Mouse (Mus musculus) CH12.LX (cell line): ENCODE measurements around the gene Nup133.

ENCODE experiments used
- CHD1 ChIP-seq: IDR thresholded peaks from 2 replicates; pipeline ENCODE4 v1.6.1; 2012; ENCODE audit warnings: low read depth, low read length, improper control_type of control experiment, inconsistent platforms
- CTCF ChIP-seq, 2 experiments: IDR thresholded peaks in 1 of 2; conservative IDR thresholded peaks in 1 of 2; 2 replicates each; pipeline ENCODE4 v1.5.1; 2011 to 2012; ENCODE audit warnings: low read depth in 2 of 2, low read length in 2 of 2, improper control_type of control experiment in 1 of 2, inconsistent platforms in 1 of 2, mild to moderate bottlenecking in 1 of 2, moderate library complexity in 1 of 2
- ELF1 ChIP-seq: IDR thresholded peaks from 2 replicates; pipeline ENCODE4 v1.6.1; 2014; ENCODE audit warnings: low read depth, mild to moderate bottlenecking, inconsistent platforms, low read length, improper control_type of control experiment
- IRF4 ChIP-seq: IDR thresholded peaks from 2 replicates; pipeline ENCODE4 v1.6.1; 2014; ENCODE audit warnings: low read depth, mild to moderate bottlenecking, inconsistent platforms, low read length, improper control_type of control experiment
- MAX ChIP-seq: IDR thresholded peaks from 2 replicates; pipeline ENCODE4 v1.6.1; 2011; ENCODE audit warnings: low read length, improper control_type of control experiment
- POLR2A ChIP-seq: IDR thresholded peaks from 2 replicates; pipeline ENCODE4 v1.6.1; 2011; ENCODE audit warnings: low read depth, mild to moderate bottlenecking, improper control_type of control experiment, low read length
- RCOR1 ChIP-seq: conservative IDR thresholded peaks from 2 replicates; pipeline ENCODE4 v1.6.1; 2012; ENCODE audit warnings: low read depth, mild to moderate bottlenecking, inconsistent platforms, low read length, improper control_type of control experiment
- SIN3A ChIP-seq: IDR thresholded peaks from 2 replicates; pipeline ENCODE4 v1.6.1; 2012; ENCODE audit warnings: low read length, improper control_type of control experiment, inconsistent platforms
- TCF12 ChIP-seq: IDR thresholded peaks from 2 replicates; pipeline ENCODE4 v1.6.1; 2014; ENCODE audit warnings: low read depth, mild to moderate bottlenecking, inconsistent platforms, low read length, improper control_type of control experiment
- USF2 ChIP-seq: conservative IDR thresholded peaks from 2 replicates; pipeline ENCODE4 v1.6.1; 2011; ENCODE audit warnings: low read depth, low read length, improper control_type of control experiment
- ZNF384 ChIP-seq: IDR thresholded peaks from 2 replicates; pipeline ENCODE4 v1.6.1; 2012; ENCODE audit warnings: low read depth, low read length, improper control_type of control experiment, inconsistent platforms

GRCm38 (mm10) chr8:123854252-123854651 is 94.8 kb downstream of the Nup133 start:
- TF ChIP-seq POLR2A (no peak), SIN3A (no peak), IRF4 (no peak), CTCF (conservative IDR thresholded peaks at IDR 0.05 in 1 of 2, IDR thresholded peaks at IDR 0.05 in 1 of 2; ENCODE audit: low read depth in 2 of 2, low read length in 2 of 2) (no peak), ZNF384 (no peak), MAX (no peak), USF2 (no peak), CHD1 (no peak), TCF12 (no peak), ELF1 (no peak), RCOR1 (no peak)
